ENCODE assay signal across 12 mouse cellular contexts in genomic region chr4:136281611-136282010, GRCm38 (mm10). TPM values are rescaled to one million over a fixed set of nuclear protein-coding genes. Genes with fewer than 3 reads are reported as not detected.
A peak's percentile ranks its signal among the peaks of the same experiment; 100 is the strongest.
DNase-seq lines count a peak whose midpoint lies in the region; ATAC-seq lines count a peak whose summit lies in the region.
"Had no signal": no experiment of that assay in that cellular context is flagged by ENCODE, and none has a peak within 500 bp of the region (broad histone marks: within the 10 kb centered on the region; RNA-seq: fewer than 3 reads in every experiment).

No protein-coding gene starts in this region.

- 59% methylated on average over 9 of the region's 9 CpGs for WGBS in forebrain, embryonic 10.5 days
- 66% methylated on average over 9 of the region's 9 CpGs for WGBS in forebrain, embryonic 14.5 days
- WGBS in hindbrain, embryonic 13.5 days: 72% methylated on average over 9 of the region's 9 CpGs
- WGBS in hindbrain, embryonic 11.5 days: 55% methylated on average over 9 of the region's 9 CpGs
- WGBS in limb, embryonic 10.5 days: 33% methylated on average over 9 of the region's 9 CpGs

- H3K4me3 ChIP-seq in forebrain, embryonic 10.5 days: no peak overlapping the region
- no peak overlapping the region for H3K4me3 ChIP-seq in forebrain, embryonic 14.5 days (ENCODE audit: low read depth, low read length)
- H3K4me3 ChIP-seq in hindbrain, embryonic 13.5 days: no peak overlapping the region
- no peak overlapping the region for H3K4me3 ChIP-seq in hindbrain, embryonic 11.5 days (ENCODE audit: low read depth, low read length)
- no peak overlapping the region for H3K4me3 ChIP-seq in limb, embryonic 10.5 days
- H3K4me3 ChIP-seq: intestine, embryonic 15.5 days; liver, embryonic 12.5 days had no signal

- intact Hi-C loops in left cerebral cortex, postnatal 14 days (cut with DNase I): no loop called here

- no peak overlapping the region for H3K4me2 ChIP-seq in forebrain, embryonic 14.5 days (ENCODE audit: low read length)
- no peak overlapping the region for H3K4me2 ChIP-seq in hindbrain, embryonic 13.5 days
- H3K4me2 ChIP-seq in hindbrain, embryonic 11.5 days (replicated peaks; ENCODE audit: low read depth, low read length): no peak overlapping the region
- H3K4me2 ChIP-seq: intestine, embryonic 15.5 days; liver, embryonic 12.5 days had no signal

- no peaks in the 10 kb centered on the region for H3K27me3 ChIP-seq in forebrain, embryonic 10.5 days (ENCODE audit: poor library complexity, severe bottlenecking)
- H3K27me3 ChIP-seq in forebrain, embryonic 14.5 days (replicated peaks; ENCODE audit: control insufficient read depth, insufficient read depth, low read length): no peaks in the 10 kb centered on the region
- H3K27me3 ChIP-seq in hindbrain, embryonic 13.5 days: 0 out of 2 replicates have a peak, but pooled peaks cover 8% of the 10 kb centered on the region
- no peaks in the 10 kb centered on the region for H3K27me3 ChIP-seq in hindbrain, embryonic 11.5 days (ENCODE audit: control insufficient read depth, insufficient read depth, low read length)
- 0 out of 2 replicates have a peak, but pooled peaks cover 4% of the 10 kb centered on the region for H3K27me3 ChIP-seq in limb, embryonic 10.5 days (ENCODE audit: low read depth, poor library complexity, severe bottlenecking)
- H3K27me3 ChIP-seq: intestine, embryonic 15.5 days had no signal

- H3K4me1 ChIP-seq in forebrain, embryonic 10.5 days: peaks cover 49% of the 10 kb centered on the region
- H3K4me1 ChIP-seq in forebrain, embryonic 14.5 days (ENCODE audit: control insufficient read depth, insufficient read depth, low read length): peaks cover 24% of the 10 kb centered on the region
- H3K4me1 ChIP-seq in hindbrain, embryonic 13.5 days (replicated peaks): peaks cover 31% of the 10 kb centered on the region
- H3K4me1 ChIP-seq in hindbrain, embryonic 11.5 days (replicated peaks; ENCODE audit: control insufficient read depth, insufficient read depth, low read length): peaks cover 10% of the 10 kb centered on the region; the same call in 1 of the 2 replicates
- peaks cover 36% of the 10 kb centered on the region for H3K4me1 ChIP-seq in limb, embryonic 10.5 days

- no peaks in the 10 kb centered on the region for H3K36me3 ChIP-seq in forebrain, embryonic 10.5 days (replicated peaks)
- H3K36me3 ChIP-seq in forebrain, embryonic 14.5 days (ENCODE audit: control insufficient read depth, insufficient read depth, low read length): no peaks in the 10 kb centered on the region
- H3K36me3 ChIP-seq in hindbrain, embryonic 13.5 days: no peaks in the 10 kb centered on the region
- H3K36me3 ChIP-seq in hindbrain, embryonic 11.5 days (ENCODE audit: control insufficient read depth, insufficient read depth, low read length): no peaks in the 10 kb centered on the region
- H3K36me3 ChIP-seq in limb, embryonic 10.5 days: no peaks in the 10 kb centered on the region
- H3K36me3 ChIP-seq: intestine, embryonic 15.5 days; liver, embryonic 12.5 days had no signal

- H3K9me3 ChIP-seq in forebrain, embryonic 10.5 days: no peaks in the 10 kb centered on the region
- no peaks in the 10 kb centered on the region for H3K9me3 ChIP-seq in forebrain, embryonic 14.5 days (replicated peaks; ENCODE audit: control insufficient read depth, low read length)
- no peaks in the 10 kb centered on the region for H3K9me3 ChIP-seq in hindbrain, embryonic 13.5 days
- no peaks in the 10 kb centered on the region for H3K9me3 ChIP-seq in hindbrain, embryonic 11.5 days (ENCODE audit: control insufficient read depth, low read length)
- no peaks in the 10 kb centered on the region for H3K9me3 ChIP-seq in limb, embryonic 10.5 days (replicated peaks)
- H3K9me3 ChIP-seq: intestine, embryonic 15.5 days; liver, embryonic 12.5 days had no signal

- H3K9ac ChIP-seq in forebrain, embryonic 14.5 days (ENCODE audit: low read length): no peak overlapping the region
- 0 out of 2 replicates have a peak overlapping the region, but pooled peaks have one; percentile 24 for H3K9ac ChIP-seq in hindbrain, embryonic 13.5 days
- no peak overlapping the region for H3K9ac ChIP-seq in hindbrain, embryonic 11.5 days (ENCODE audit: low read depth, low read length)
- H3K9ac ChIP-seq: intestine, embryonic 15.5 days; liver, embryonic 12.5 days had no signal

- no peak for DNase-seq in forebrain, embryonic 10.5 days (ENCODE audit: extremely low spot score, low spot score)
- DNase-seq in forebrain, embryonic 14.5 days (ENCODE audit: low spot score): no peak
- DNase-seq in hindbrain, embryonic 11.5 days (ENCODE audit: low spot score): no peak
- DNase-seq in CD4-positive helper T cell, adult 2 months (ENCODE audit: low read depth, low spot score): peak; percentile 39
- peak; percentile 64 to 75 for DNase-seq in left cerebral cortex, postnatal 14 days (ENCODE audit: low spot score in 2 of 2)
- no peak for DNase-seq in urinary bladder, postnatal 36 days (ENCODE audit: low spot score in 2 of 2)
- no peak for DNase-seq in limb, embryonic 10.5 days (ENCODE audit: low spot score)
- DNase-seq: cerebellum, adult 8-10 months; lung, postnatal 10 days had no signal

- H3K27ac ChIP-seq in forebrain, embryonic 10.5 days: peak overlapping the region; percentile 68
- no peak overlapping the region for H3K27ac ChIP-seq in forebrain, embryonic 14.5 days (ENCODE audit: low read depth, low read length)
- H3K27ac ChIP-seq in hindbrain, embryonic 13.5 days: no peak overlapping the region
- no peak overlapping the region for H3K27ac ChIP-seq in hindbrain, embryonic 11.5 days (ENCODE audit: low read depth, low read length)
- H3K27ac ChIP-seq in limb, embryonic 10.5 days: no peak overlapping the region; the same call in 1 of the 2 replicates
- H3K27ac ChIP-seq: liver, embryonic 12.5 days had no signal

- no peak for ATAC-seq in forebrain, embryonic 14.5 days
- no peak for ATAC-seq in hindbrain, embryonic 13.5 days (ENCODE audit: low FRiP score)
- no peak for ATAC-seq in hindbrain, embryonic 11.5 days (ENCODE audit: low FRiP score)
- ATAC-seq: intestine, embryonic 15.5 days; liver, embryonic 12.5 days had no signal

RNA-seq across cellular contexts. Expression of gene Zfp46, which starts 2.9 kb away (rescaled TPM):
- 21.1 and 21.8 TPM in 2 replicates for polyA plus RNA-seq in forebrain, embryonic 10.5 days (2016; fragmentation: Nextera tagmentation; extraction: Ambion mirVana)
- polyA plus RNA-seq in forebrain, embryonic 14.5 days (2014; fragmentation: Nextera tagmentation; extraction: Ambion mirVana): 34.4 and 39.7 TPM in 2 replicates
- 41.3 and 44.5 TPM in 2 replicates for polyA plus RNA-seq in hindbrain, embryonic 13.5 days (2015; fragmentation: Nextera tagmentation; extraction: Ambion mirVana)
- 26.2 and 33.1 TPM in 2 replicates for polyA plus RNA-seq in hindbrain, embryonic 11.5 days (2014; fragmentation: Nextera tagmentation; extraction: Ambion mirVana)
- 10 to 100 TPM; 90.0 to 93.6 TPM for total RNA-seq in left cerebral cortex, postnatal 14 days (2021)
- polyA plus RNA-seq in limb, embryonic 10.5 days (2016; fragmentation: Nextera tagmentation; extraction: Ambion mirVana): 20.2 and 24.6 TPM in 2 replicates

RNA-seq across cellular contexts. Expression of gene Hnrnpr, which starts 29.1 kb away (rescaled TPM):
- polyA plus RNA-seq in forebrain, embryonic 10.5 days (2016; fragmentation: Nextera tagmentation; extraction: Ambion mirVana): 231 and 248 TPM in 2 replicates
- 195 and 201 TPM in 2 replicates for polyA plus RNA-seq in forebrain, embryonic 14.5 days (2014; fragmentation: Nextera tagmentation; extraction: Ambion mirVana)
- polyA plus RNA-seq in hindbrain, embryonic 13.5 days (2015; fragmentation: Nextera tagmentation; extraction: Ambion mirVana): 234 and 252 TPM in 2 replicates
- 194 and 200 TPM in 2 replicates for polyA plus RNA-seq in hindbrain, embryonic 11.5 days (2014; fragmentation: Nextera tagmentation; extraction: Ambion mirVana)
- total RNA-seq in left cerebral cortex, postnatal 14 days (2021): 10 to 100 TPM; 87.8 to 95.1 TPM
- polyA plus RNA-seq in limb, embryonic 10.5 days (2016; fragmentation: Nextera tagmentation; extraction: Ambion mirVana): 219 and 255 TPM in 2 replicates

RNA-seq across cellular contexts. Expression of gene Tcea3, which starts 34.1 kb away (rescaled TPM):
- 0.49 and 0.77 TPM in 2 replicates for polyA plus RNA-seq in forebrain, embryonic 10.5 days (2016; fragmentation: Nextera tagmentation; extraction: Ambion mirVana)
- polyA plus RNA-seq in forebrain, embryonic 14.5 days (2014; fragmentation: Nextera tagmentation; extraction: Ambion mirVana): 0.60 and 1.2 TPM in 2 replicates
- 2.2 and 2.4 TPM in 2 replicates for polyA plus RNA-seq in hindbrain, embryonic 13.5 days (2015; fragmentation: Nextera tagmentation; extraction: Ambion mirVana)
- 3.1 and 5.2 TPM in 2 replicates for polyA plus RNA-seq in hindbrain, embryonic 11.5 days (2014; fragmentation: Nextera tagmentation; extraction: Ambion mirVana)
- under 1 TPM in 1 of 2 experiments, not detected in 1; 0.61 TPM for total RNA-seq in left cerebral cortex, postnatal 14 days (2021)
- polyA plus RNA-seq in limb, embryonic 10.5 days (2016; fragmentation: Nextera tagmentation; extraction: Ambion mirVana): 1.5 and 1.8 TPM in 2 replicates

Comparison
In these comparisons a context has a peak if more than half of its experiments do, and no peak if none do; other contexts are left out.
1. DNase-seq: peak in CD4-positive helper T cell, adult 2 months (single experiment) and left cerebral cortex, postnatal 14 days (2 of 2); none in forebrain, embryonic 10.5 days (single experiment), forebrain, embryonic 14.5 days (single experiment), hindbrain, embryonic 11.5 days (single experiment), urinary bladder, postnatal 36 days (0 of 2) and limb, embryonic 10.5 days (single experiment).